Mouse (Mus musculus) embryonic fibroblast, embryonic 13.5 days (primary cell): ENCODE results near the gene Edc3. TPM values are rescaled to one million over a fixed set of nuclear protein-coding genes. Genes with fewer than 3 reads are reported as not detected.

Experiments
- H3K27ac ChIP-seq: 2 replicates; pipeline ENCODE4 v1.5.1; 2012; ENCODE audit warnings: low read length, control low read depth, inconsistent platforms; ENCODE audit not compliant: insufficient read depth
- H3K4me1 ChIP-seq: 2 replicates; pipeline ENCODE4 v1.6.1; 2011; ENCODE audit warnings: low read length; ENCODE audit not compliant: control insufficient read depth, insufficient read depth
- H3K4me3 ChIP-seq: 2 replicates; pipeline ENCODE4 v1.5.1; 2011; ENCODE audit warnings: mild to moderate bottlenecking, control low read depth, low read length; ENCODE audit not compliant: insufficient read depth
- CTCF ChIP-seq: IDR thresholded peaks from 2 replicates; pipeline ENCODE4 v1.5.1; 2011; ENCODE audit warnings: mild to moderate bottlenecking, control low read depth, low read length, moderate library complexity, borderline replicate concordance; ENCODE audit not compliant: insufficient read depth
- POLR2A ChIP-seq: IDR thresholded peaks from 2 replicates; pipeline ENCODE4 v1.6.1; 2011; ENCODE audit warnings: low read depth, mild to moderate bottlenecking, control low read depth, low read length, moderate library complexity
- polyA plus RNA-seq: library from polyadenylated mRNA; stranded (reverse); fragments of >200 nt; gene quantifications from 2 replicates; pipeline ENCODE4 v1.2.4, GENCODE M21; 2011; ENCODE audit warnings: low read depth; ENCODE audit not compliant: missing spikeins, insufficient read length

The Edc3 gene
- polyA plus RNA-seq, 1 experiment, result 16.6 TPM

DNA sequence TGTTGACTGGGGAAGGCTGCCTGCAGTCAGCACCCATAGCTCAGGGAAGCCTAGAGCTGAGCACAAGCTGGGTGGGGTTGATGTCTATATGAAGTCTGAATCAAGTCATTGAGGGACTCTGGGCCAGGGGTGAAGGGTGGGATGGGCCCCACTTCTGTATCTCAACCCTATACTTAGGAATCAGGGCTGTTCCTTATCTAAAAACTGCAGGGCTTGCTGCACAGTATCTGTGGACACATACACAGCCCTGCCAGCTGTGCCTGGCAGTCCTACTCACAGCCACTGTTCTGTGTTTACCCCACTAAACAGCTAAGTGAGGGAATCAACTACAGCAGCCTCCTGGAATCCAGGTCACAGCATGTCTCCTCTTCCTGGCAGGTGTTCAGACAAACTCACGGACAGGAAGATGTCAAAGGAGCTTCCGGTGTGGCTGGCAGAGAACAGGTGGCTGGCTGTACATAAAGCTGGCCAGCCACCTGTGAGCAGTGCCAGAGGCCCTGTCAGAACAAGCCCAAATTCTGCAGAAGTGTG, 61.3 kb downstream of the Edc3 start:
- Histone ChIP-seq H3K27ac (no peak overlapping the region), H3K4me3 (no peak overlapping the region), H3K4me1 (no peaks in the 10 kb centered on the region)
- no peak for TF ChIP-seq POLR2A
- no peak for TF ChIP-seq CTCF

- H3K4me1 ChIP-seq, result no peaks in the 10 kb centered on the region
- no peak overlapping the region for H3K4me3 ChIP-seq
- no peak overlapping the region for H3K27ac ChIP-seq
- TF ChIP-seq POLR2A, result no peak
- TF ChIP-seq CTCF, result no peak
These were observed 61.9 kb downstream of the Edc3 start for GRCm38 (mm10) chr9:57770214-57770613.

GRCm38 (mm10) chr9:57770836-57771235, 62.5 kb downstream of the Edc3 start:
- Histone ChIP-seq H3K27ac (no peak overlapping the region), H3K4me1 (no peaks in the 10 kb centered on the region), H3K4me3 (no peak overlapping the region)
- TF ChIP-seq CTCF (no peak), POLR2A (no peak)

- Histone ChIP-seq H3K4me3 (no peak overlapping the region), H3K27ac (no peak overlapping the region)
- TF ChIP-seq CTCF (no peak), POLR2A (no peak)
These were observed 65.4 kb downstream of the Edc3 start for GRCm38 (mm10) chr9:57773754-57774153.

DNA sequence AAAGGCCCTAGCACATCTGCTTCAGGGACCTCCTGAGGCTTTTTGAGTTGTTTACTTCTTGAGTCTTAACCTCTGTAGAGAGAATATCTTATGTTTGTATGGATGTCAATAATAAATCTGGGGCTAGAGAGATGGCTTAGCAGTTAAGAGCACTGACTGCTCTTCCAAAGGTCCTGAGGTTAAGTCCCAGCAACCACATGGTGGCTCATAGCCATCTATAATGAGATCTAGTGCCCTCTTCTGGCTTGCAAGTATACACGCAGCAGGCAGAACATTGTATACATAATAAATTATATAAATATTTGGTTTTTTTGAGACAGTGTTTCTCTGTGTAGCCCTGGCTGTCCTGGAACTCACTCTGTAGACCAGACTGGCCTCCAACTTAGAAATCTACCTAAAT, 65.8 kb downstream of the Edc3 start:
- H3K27ac ChIP-seq, result no peak overlapping the region
- no peak for TF ChIP-seq CTCF
- TF ChIP-seq POLR2A, result no peak

More at GRCm38 (mm10) chr9:57773754-57774153, 65.4 kb downstream of the Edc3 start:
- H3K4me1 ChIP-seq, result no peaks in the 10 kb centered on the region

GRCm38 (mm10) chr9:57775026-57775425, 66.7 kb downstream of the Edc3 start:
- Histone ChIP-seq H3K4me1 (no peaks in the 10 kb centered on the region), H3K4me3 (no peak overlapping the region), H3K27ac (no peak overlapping the region)
- TF ChIP-seq CTCF, result no peak
- no peak for TF ChIP-seq POLR2A

More for the DNA sequence above, 65.8 kb downstream of the Edc3 start:
- H3K4me1 ChIP-seq, result no peaks in the 10 kb centered on the region
- no peak overlapping the region for H3K4me3 ChIP-seq

DNA sequence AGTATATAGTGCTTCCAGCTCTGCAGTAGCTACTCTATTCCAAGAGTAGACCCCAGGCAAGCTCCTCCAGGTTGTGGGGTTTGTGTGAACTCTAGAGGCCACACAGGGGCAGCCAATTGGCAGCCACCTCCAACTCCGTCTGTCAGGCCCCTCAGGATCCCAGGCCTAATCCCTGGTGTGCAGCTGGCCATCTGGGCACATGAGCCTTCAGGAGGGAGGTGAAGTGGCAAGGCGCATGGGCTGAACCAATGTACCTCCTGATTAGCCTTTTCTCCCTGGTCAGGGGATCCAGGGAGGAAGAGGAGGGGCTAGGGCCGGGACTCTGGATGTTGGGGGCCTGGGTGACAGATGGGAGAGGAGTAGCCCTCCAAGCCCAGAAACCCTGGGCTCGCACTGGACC, 67.4 kb downstream of the Edc3 start:
- Histone ChIP-seq H3K27ac (no peak overlapping the region), H3K4me3 (no peak overlapping the region), H3K4me1 (no peaks in the 10 kb centered on the region)
- TF ChIP-seq CTCF (no peak), POLR2A (no peak)

DNA sequence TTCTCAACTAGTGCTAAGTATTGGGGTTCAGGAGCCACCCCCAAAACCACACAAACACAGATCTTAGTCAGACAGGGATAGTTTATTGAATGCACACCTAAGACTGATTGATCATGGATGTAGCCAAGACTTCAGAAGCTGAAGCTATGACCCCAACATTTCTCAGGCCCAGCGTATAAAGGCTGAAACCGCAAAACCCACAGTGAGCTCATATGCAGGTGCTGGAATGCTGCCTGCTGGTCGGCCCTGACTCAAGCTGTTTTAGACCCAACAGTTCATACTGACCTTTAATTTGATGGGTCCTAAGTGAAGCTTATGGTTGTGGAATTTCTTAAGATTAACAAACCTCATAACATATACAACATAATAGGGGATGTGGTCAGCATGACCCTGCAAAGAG, 74.3 kb downstream of the Edc3 start:
- Histone ChIP-seq H3K4me1 (no peaks in the 10 kb centered on the region), H3K4me3 (no peak overlapping the region), H3K27ac (no peak overlapping the region)
- TF ChIP-seq CTCF (no peak), POLR2A (no peak)

- Histone ChIP-seq H3K4me1 (no peaks in the 10 kb centered on the region), H3K4me3 (no peak overlapping the region), H3K27ac (no peak overlapping the region)
- no peak for TF ChIP-seq POLR2A
- TF ChIP-seq CTCF, result no peak
These were observed 81.4 kb downstream of the Edc3 start for GRCm38 (mm10) chr9:57789733-57790132.

- no peak overlapping the region for H3K27ac ChIP-seq
- no peaks in the 10 kb centered on the region for H3K4me1 ChIP-seq
- H3K4me3 ChIP-seq, result no peak overlapping the region
- no peak for TF ChIP-seq POLR2A
- no peak for TF ChIP-seq CTCF
These were observed 89.1 kb downstream of the Edc3 start for GRCm38 (mm10) chr9:57797456-57797855.
